Mouse (Mus musculus) liver, embryonic 14.5 days (tissue): ENCODE data around the gene Lbr. TPM values are rescaled to one million over a fixed set of nuclear protein-coding genes. Genes with fewer than 3 reads are reported as not detected.

Experiments used
- ATAC-seq: fragments of 200-750 bp; cut with Nextera tagmentation; 2 replicates; pipeline ENCODE4 v1.8.0; 2017; ENCODE audit warnings: moderate number of reproducible peaks, mild to moderate bottlenecking, moderate library complexity; ENCODE audit not compliant: insufficient read depth
- DNase-seq, 3 experiments: peaks; one replicate each; pipeline ENCODE4 v3.0.0-alpha.2; 2012 to 2013; ENCODE audit warnings: low read depth in 3 of 3, low spot score in 3 of 3
- H3K27ac ChIP-seq: fragments of 300-500 bp; sonication (generic); 2 replicates; pipeline ENCODE4 v1.5.1; 2014; ENCODE audit warnings: moderate library complexity, mild to moderate bottlenecking, control low read depth, inconsistent platforms
- H3K27me3 ChIP-seq: fragments of 300-500 bp; sonication (generic); 2 replicates; pipeline ENCODE4 v1.6.1; 2014; ENCODE audit warnings: mild to moderate bottlenecking, low read length, moderate library complexity; ENCODE audit not compliant: control insufficient read depth, insufficient read depth
- H3K36me3 ChIP-seq: fragments of 300-500 bp; sonication (generic); replicated peaks from 2 replicates; pipeline ENCODE4 v1.6.1; 2014; ENCODE audit warnings: low read depth; ENCODE audit not compliant: control insufficient read depth, insufficient read depth
- H3K4me1 ChIP-seq, 2 experiments: fragments of 200-500 bp in 1 of 2; fragments of 300-500 bp in 1 of 2; sonication (generic) in 1 of 2; replicated peaks; 2 replicates each; pipeline ENCODE4 v1.6.1; 2012 to 2014; ENCODE audit warnings: antibody characterized with exemption in 1 of 2, inconsistent platforms in 1 of 2, low read length in 1 of 2; ENCODE audit not compliant: control insufficient read depth in 2 of 2, insufficient read depth in 2 of 2
- H3K4me2 ChIP-seq: fragments of 300-500 bp; sonication (generic); 2 replicates; pipeline ENCODE4 v1.6.1; 2014; ENCODE audit warnings: low read depth, mild to moderate bottlenecking, control low read depth, moderate library complexity
- H3K4me3 ChIP-seq, 2 experiments: fragments of 200-500 bp in 1 of 2; fragments of 300-500 bp in 1 of 2; sonication (generic) in 1 of 2; 2 replicates each; pipeline ENCODE4 v1.5.1; 2012 to 2014; ENCODE audit warnings: low read depth in 2 of 2, low read length in 2 of 2, mild to moderate bottlenecking in 2 of 2, control low read depth in 1 of 2, inconsistent platforms in 1 of 2, moderate library complexity in 1 of 2; ENCODE audit not compliant: insufficient read depth in 1 of 2
- H3K9ac ChIP-seq: fragments of 300-500 bp; sonication (generic); replicated peaks from 2 replicates; pipeline ENCODE4 v1.6.1; 2014; ENCODE audit warnings: mild to moderate bottlenecking, control low read depth, moderate library complexity
- H3K9me3 ChIP-seq: fragments of 300-500 bp; sonication (generic); 2 replicates; pipeline ENCODE4 v1.6.1; 2016; ENCODE audit warnings: low read length, mixed read lengths; ENCODE audit not compliant: control insufficient read depth
- CTCF ChIP-seq: IDR thresholded peaks from 2 replicates; pipeline ENCODE4 v1.5.1; 2016; ENCODE audit warnings: antibody characterized with exemption, low read depth, control low read depth
- EP300 ChIP-seq: IDR thresholded peaks from 2 replicates; pipeline ENCODE4 v1.6.1; 2016; ENCODE audit warnings: antibody characterized with exemption, low read depth
- WGBS: fragments of 180-500 bp; shearing (Covaris S2); extraction: QIAGEN DNeasy Blood & Tissue Kit; methylation state at CpG from one replicate; pipeline ENCODE4 v1.1.7; 2014; ENCODE audit not compliant: insufficient replicate concordance; 5-methylcytosine and 5-hydroxymethylcytosine counted together
- polyA plus RNA-seq, 2 experiments: library from polyadenylated mRNA; depleted of rRNA in 1 of 2; stranded (reverse) in 1 of 2; unstranded in 1 of 2; fragments of >200 nt; fragmentation: Nextera tagmentation in 1 of 2; extraction: Ambion mirVana in 1 of 2; gene quantifications; 2 replicates each; pipeline versions ENCODE4 v1.2.1 to v1.2.3; 2012 to 2014

Lbr gene
- polyA plus RNA-seq, 2 experiments = 65.7 to 259 TPM

DNA sequence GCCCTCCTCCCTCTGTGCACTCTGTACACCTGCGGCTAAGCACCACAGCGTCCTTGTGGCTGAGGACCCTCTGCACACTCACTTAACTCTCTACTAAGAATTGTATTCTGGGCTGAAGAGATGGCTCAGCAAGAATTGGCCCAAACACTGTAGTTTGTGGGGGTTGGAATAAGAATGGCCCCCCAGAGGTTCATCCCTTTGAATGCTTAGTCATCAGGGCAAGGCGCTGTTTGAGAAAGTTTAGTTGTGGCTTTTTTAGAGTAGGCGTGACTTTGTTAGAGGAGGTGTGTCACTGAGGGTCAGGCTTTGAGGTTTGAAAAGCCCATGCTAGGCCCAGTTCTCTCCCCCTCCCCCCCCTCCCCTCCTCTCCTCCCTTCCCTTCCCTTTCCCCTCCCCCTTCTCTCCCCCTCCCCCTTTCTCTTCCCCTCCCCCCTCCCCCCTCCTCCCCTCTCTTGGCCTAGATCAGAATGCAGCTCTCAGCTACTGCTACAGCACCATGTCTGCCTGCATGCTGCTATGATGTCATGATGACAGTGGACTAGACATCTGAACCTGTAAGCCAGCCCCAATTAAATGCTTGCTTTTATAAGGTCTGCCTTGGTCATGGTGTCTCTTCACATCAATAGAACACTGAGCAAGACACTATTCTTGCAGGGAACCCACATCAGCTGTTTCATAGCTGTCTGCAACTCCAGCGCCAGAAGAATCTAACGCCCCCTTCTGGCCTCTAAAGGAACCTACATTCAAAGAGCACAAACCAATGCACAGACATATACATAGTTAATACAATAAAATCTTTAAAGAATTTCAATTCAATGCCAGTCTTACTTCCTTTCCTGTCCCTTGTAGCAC, 23.8 kb upstream of the Lbr start:
- no peak for TF ChIP-seq CTCF
- ATAC-seq (no peak), DNase-seq (no peak)
- Histone ChIP-seq H3K4me2 (no peak overlapping the region), H3K36me3 (no peaks in the 10 kb centered on the region), H3K27ac (no peak overlapping the region), H3K9ac (no peak overlapping the region), H3K4me1 (peaks cover 7 to 9% of the 10 kb centered on the region in 2 experiments; a peak in 3 of 4 replicates), H3K9me3 (no peaks in the 10 kb centered on the region), H3K4me3 (no peak overlapping the region), H3K27me3 (no peaks in the 10 kb centered on the region)
- 40% methylated on average over 6 of the region's 6 CpGs for WGBS

GRCm38 (mm10) chr1:181865863-181866216, 23.0 kb upstream of the Lbr start:
- Histone ChIP-seq H3K4me2 (no peak overlapping the region), H3K27me3 (no peaks in the 10 kb centered on the region), H3K4me1 (peaks cover 10 to 17% of the 10 kb centered on the region in 2 experiments; a peak in 3 of 4 replicates), H3K4me3 (no peak overlapping the region), H3K9ac (no peak overlapping the region), H3K36me3 (no peaks in the 10 kb centered on the region), H3K27ac (no peak overlapping the region), H3K9me3 (no peaks in the 10 kb centered on the region)
- DNase-seq (no peak), ATAC-seq (no peak)
- no peak for TF ChIP-seq CTCF
- TF ChIP-seq EP300 = no peak
- 31% methylated on average over 5 of the region's 5 CpGs for WGBS

- no peak for ATAC-seq
- H3K27ac ChIP-seq = no peak overlapping the region
- H3K36me3 ChIP-seq = no peaks in the 10 kb centered on the region
- no peak overlapping the region for H3K9ac ChIP-seq
- DNase-seq = no peak
- H3K4me2 ChIP-seq = no peak overlapping the region
- no peak overlapping the region for H3K4me3 ChIP-seq
- H3K9me3 ChIP-seq = no peaks in the 10 kb centered on the region
- H3K27me3 ChIP-seq = no peaks in the 10 kb centered on the region
- peaks cover 10 to 23% of the 10 kb centered on the region in 2 experiments; a peak in 3 of 4 replicates for H3K4me1 ChIP-seq
- WGBS = 44% methylated on average over 11 of the region's 11 CpGs
- TF ChIP-seq CTCF (no peak), EP300 (no peak)
These were observed 22.4 kb upstream of the Lbr start for GRCm38 (mm10) chr1:181864971-181865862.

DNA sequence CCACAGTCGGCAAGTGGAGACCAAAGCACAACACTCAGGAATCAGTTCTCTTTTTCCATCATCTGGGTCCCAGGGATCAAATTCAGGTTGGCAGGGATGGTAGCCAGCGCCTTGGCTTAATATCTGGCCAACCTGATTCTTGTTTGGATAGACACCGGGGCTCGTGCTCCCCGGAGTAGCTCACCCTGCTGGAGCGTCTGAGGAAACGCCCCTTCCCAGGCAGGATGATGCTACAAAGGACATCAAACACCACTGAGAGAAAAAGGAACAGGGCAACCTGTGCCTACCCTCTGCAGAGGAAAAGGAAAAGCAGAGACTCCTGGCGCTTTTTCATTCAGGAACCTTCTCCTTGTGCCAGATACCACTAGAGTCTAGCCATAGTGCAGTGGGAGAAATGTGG, 20.6 kb upstream of the Lbr start:
- 41% methylated on average over 8 of the region's 8 CpGs for WGBS
- ATAC-seq (no peak), DNase-seq (no peak)
- H3K9ac ChIP-seq = no peak overlapping the region
- peaks cover 10 to 23% of the 10 kb centered on the region in 2 experiments; a peak in 3 of 4 replicates for H3K4me1 ChIP-seq
- no peak overlapping the region for H3K4me2 ChIP-seq
- H3K9me3 ChIP-seq = no peaks in the 10 kb centered on the region
- no peak for TF ChIP-seq CTCF
- no peak for TF ChIP-seq EP300
- H3K27ac ChIP-seq = no peak overlapping the region
- no peaks in the 10 kb centered on the region for H3K36me3 ChIP-seq
- H3K4me3 ChIP-seq = no peak overlapping the region
- no peaks in the 10 kb centered on the region for H3K27me3 ChIP-seq
